Mouse (Mus musculus) intestine, embryonic 15.5 days (tissue): ENCODE measurements at regions not wholly inside any gene's neighbourhood (a gene's known extent, or its start where the extent isn't known, plus 50 kb on each side); places are given as distances from the start of the nearest gene placed in this dataset.

Experiments used
- ATAC-seq: fragments of 200-750 bp; cut with Nextera tagmentation; 2 replicates; pipeline ENCODE4 v1.8.0; 2017; ENCODE audit warnings: moderate TSS enrichment, moderate library complexity
- H3K27ac ChIP-seq: fragments of 300-500 bp; sonication (generic); 2 replicates; pipeline ENCODE4 v1.5.1; 2015; ENCODE audit warnings: mild to moderate bottlenecking, inconsistent platforms
- H3K27me3 ChIP-seq: fragments of 300-500 bp; sonication (generic); replicated peaks from 2 replicates; pipeline ENCODE4 v1.6.1; 2015; ENCODE audit warnings: inconsistent platforms
- H3K36me3 ChIP-seq: fragments of 300-500 bp; sonication (generic); 2 replicates; pipeline ENCODE4 v1.6.1; 2015; ENCODE audit warnings: inconsistent platforms
- H3K4me1 ChIP-seq: fragments of 300-500 bp; sonication (generic); replicated peaks from 2 replicates; pipeline ENCODE4 v1.6.1; 2015; ENCODE audit warnings: inconsistent platforms
- H3K4me2 ChIP-seq: fragments of 300-500 bp; sonication (generic); replicated peaks from 2 replicates; pipeline ENCODE4 v1.6.1; 2015; ENCODE audit warnings: mild to moderate bottlenecking, inconsistent platforms
- H3K4me3 ChIP-seq: fragments of 300-500 bp; sonication (generic); replicated peaks from 2 replicates; pipeline ENCODE4 v1.5.1; 2015; ENCODE audit warnings: inconsistent platforms
- H3K9ac ChIP-seq: fragments of 300-500 bp; sonication (generic); 2 replicates; pipeline ENCODE4 v1.6.1; 2015; ENCODE audit warnings: inconsistent platforms
- H3K9me3 ChIP-seq: fragments of 300-500 bp; sonication (generic); 2 replicates; pipeline ENCODE4 v1.6.1; 2016; ENCODE audit warnings: inconsistent platforms
- WGBS: fragments of 180-500 bp; shearing (Covaris S2); methylation state at CpG from one replicate; pipeline ENCODE4 v1.1.7; 2015; 5-methylcytosine and 5-hydroxymethylcytosine counted together

- H3K27ac ChIP-seq = no peak overlapping the region
- 87% methylated on average over 4 of the region's 4 CpGs for WGBS
- ATAC-seq = no peak
- H3K4me2 ChIP-seq = no peak overlapping the region
- no peaks in the 10 kb centered on the region for H3K36me3 ChIP-seq
- H3K9ac ChIP-seq = no peak overlapping the region
- no peaks in the 10 kb centered on the region for H3K4me1 ChIP-seq
- no peaks in the 10 kb centered on the region for H3K27me3 ChIP-seq
- no peaks in the 10 kb centered on the region for H3K9me3 ChIP-seq
- H3K4me3 ChIP-seq = no peak overlapping the region
Measured at GRCm38 (mm10) chr13:28898900-28899299, 54.6 kb downstream of the Sox4 start.

GRCm38 (mm10) chr13:28892896-28893295 is 60.6 kb downstream of the Sox4 start:
- ATAC-seq = no peak
- no peak overlapping the region for H3K27ac ChIP-seq
- WGBS = 91% methylated on average over 6 of the region's 6 CpGs
- H3K4me2 ChIP-seq = no peak overlapping the region
- no peaks in the 10 kb centered on the region for H3K36me3 ChIP-seq
- H3K27me3 ChIP-seq = no peaks in the 10 kb centered on the region
- H3K4me1 ChIP-seq = no peaks in the 10 kb centered on the region
- H3K9ac ChIP-seq = no peak overlapping the region
- no peaks in the 10 kb centered on the region for H3K9me3 ChIP-seq
- no peak overlapping the region for H3K4me3 ChIP-seq

- no peak overlapping the region for H3K4me2 ChIP-seq
- H3K4me3 ChIP-seq = no peak overlapping the region
Measured at GRCm38 (mm10) chr13:28887098-28887497, 66.4 kb downstream of the Sox4 start.

DNA sequence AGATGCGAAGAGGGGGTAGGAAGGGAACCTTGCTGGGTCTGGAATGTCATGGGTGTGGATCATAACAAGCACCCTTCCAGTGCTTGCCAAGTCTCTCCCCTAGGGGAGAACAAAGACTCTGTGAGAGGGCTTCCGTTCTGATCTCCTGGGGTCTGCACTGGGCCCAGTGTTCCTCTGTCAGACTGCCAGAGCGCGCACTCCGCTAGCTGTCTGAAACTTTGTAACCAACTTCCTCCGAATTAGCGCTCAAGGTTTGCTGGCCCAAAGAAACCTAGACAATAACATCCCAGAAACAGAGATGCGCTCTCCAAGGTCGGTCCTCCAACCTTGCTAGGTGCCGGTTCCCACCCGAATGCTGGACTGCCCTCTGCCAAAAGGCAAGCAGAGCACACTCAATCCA is 66.8 kb downstream of the Sox4 start:
- ATAC-seq = no peak
- Histone ChIP-seq H3K4me2 (0 out of 2 replicates have a peak overlapping the region, but pooled peaks have one; percentile 4), H3K4me1 (no peaks in the 10 kb centered on the region), H3K9me3 (no peaks in the 10 kb centered on the region), H3K27me3 (peaks cover 15% of the 10 kb centered on the region), H3K4me3 (no peak overlapping the region), H3K36me3 (no peaks in the 10 kb centered on the region), H3K27ac (no peak overlapping the region), H3K9ac (no peak overlapping the region)
- 32% methylated on average over 11 of the region's 11 CpGs for WGBS

More at GRCm38 (mm10) chr13:28887098-28887497, 66.4 kb downstream of the Sox4 start:
- H3K9me3 ChIP-seq = no peaks in the 10 kb centered on the region
- peaks cover 15% of the 10 kb centered on the region for H3K27me3 ChIP-seq
- H3K4me1 ChIP-seq = no peaks in the 10 kb centered on the region
- H3K9ac ChIP-seq = no peak overlapping the region
- H3K36me3 ChIP-seq = no peaks in the 10 kb centered on the region
- ATAC-seq = no peak
- WGBS = 24% methylated on average over 13 of the region's 13 CpGs
- H3K27ac ChIP-seq = no peak overlapping the region

DNA sequence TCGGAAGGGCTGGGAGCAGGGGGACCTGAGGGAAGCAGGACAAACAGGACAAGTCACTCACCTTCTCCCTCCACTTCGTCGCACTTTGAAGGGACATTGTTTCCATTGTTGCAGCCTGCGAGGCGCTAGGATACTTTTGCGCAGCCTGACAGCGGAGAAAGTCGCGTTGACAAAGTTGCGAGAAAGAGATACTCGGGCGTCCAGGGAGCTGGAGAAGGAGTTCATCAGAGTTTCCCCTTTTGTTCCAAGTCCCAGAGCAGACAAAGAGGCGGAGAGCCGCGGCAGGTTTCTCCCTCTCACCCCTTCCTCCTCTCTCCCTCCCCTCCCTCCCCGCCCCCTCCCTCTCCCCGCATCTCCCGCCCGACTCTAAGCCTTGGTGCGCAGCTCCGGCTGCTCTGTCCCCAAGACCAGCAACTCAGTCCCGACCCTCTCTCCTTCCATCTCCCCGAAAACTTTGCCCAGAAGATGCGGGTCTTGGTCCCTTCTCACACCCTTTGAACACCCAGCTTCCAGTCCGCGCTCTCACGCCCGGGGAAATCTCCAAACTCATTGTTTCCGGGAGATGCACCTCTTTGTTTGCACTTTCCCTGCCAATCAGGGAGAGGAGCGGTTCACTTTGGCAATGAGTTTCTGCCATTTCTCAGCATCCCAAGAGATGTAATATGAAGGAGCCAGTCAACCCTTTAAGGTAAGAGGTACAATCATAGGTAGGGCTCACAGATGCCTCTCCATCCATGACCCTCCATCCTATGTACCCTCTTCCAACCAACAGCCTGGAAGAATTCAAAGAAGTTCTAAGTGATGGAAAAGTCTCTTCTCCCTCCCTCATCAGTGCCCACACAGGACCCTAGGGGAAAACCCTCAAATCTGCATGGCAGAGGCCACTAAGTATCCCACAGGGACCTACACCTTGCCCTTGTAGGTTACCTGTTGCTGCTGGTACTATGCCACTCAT is 68.2 kb downstream of the Sox4 start:
- 2% methylated on average over 29 of the region's 30 CpGs for WGBS
- H3K27ac ChIP-seq = no peak overlapping the region
- no peaks in the 10 kb centered on the region for H3K36me3 ChIP-seq
- H3K27me3 ChIP-seq = peaks cover 15% of the 10 kb centered on the region
- H3K4me2 ChIP-seq = peak overlapping the region; percentile 70
- ATAC-seq = peak; percentile 65; the same call in 1 of the 2 replicates
- peak overlapping the region; percentile 46 for H3K4me3 ChIP-seq
- H3K4me1 ChIP-seq = no peaks in the 10 kb centered on the region
- peak overlapping the region; percentile 49 for H3K9ac ChIP-seq
- H3K9me3 ChIP-seq = no peaks in the 10 kb centered on the region

GRCm38 (mm10) chr13:28884191-28884820 is 69.2 kb downstream of the Sox4 start:
- H3K36me3 ChIP-seq = no peaks in the 10 kb centered on the region
- WGBS = under 1% methylated on average over 26 of the region's 26 CpGs
- peak overlapping the region; percentile 49 for H3K9ac ChIP-seq
- peak overlapping the region; percentile 70 for H3K4me2 ChIP-seq
- ATAC-seq = peak; percentile 46
- H3K4me3 ChIP-seq = peak overlapping the region; percentile 46
- H3K27me3 ChIP-seq = peaks cover 15% of the 10 kb centered on the region
- no peaks in the 10 kb centered on the region for H3K4me1 ChIP-seq
- H3K9me3 ChIP-seq = no peaks in the 10 kb centered on the region
- H3K27ac ChIP-seq = no peak overlapping the region

DNA sequence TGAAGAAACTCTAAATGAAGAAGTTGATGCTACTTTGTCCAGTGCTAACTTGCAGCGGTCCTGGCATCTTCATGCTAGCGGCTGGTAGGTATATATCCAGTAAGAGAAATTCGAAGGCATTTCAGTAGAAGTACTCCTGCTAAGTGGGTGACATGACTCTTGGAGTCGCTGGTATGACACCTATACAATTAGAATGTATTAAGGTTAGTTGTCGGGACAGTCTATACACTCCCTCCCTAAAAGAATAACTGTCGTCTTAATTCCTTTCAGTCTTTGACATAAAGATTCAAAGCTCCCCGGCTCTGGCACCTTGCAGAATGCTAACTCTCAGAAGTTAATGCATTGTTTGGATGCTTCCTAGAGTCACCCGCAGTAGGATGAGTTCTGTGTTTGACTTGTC is 70.1 kb downstream of the Sox4 start:
- Histone ChIP-seq H3K36me3 (no peaks in the 10 kb centered on the region), H3K27me3 (peaks cover 15% of the 10 kb centered on the region), H3K9ac (no peak overlapping the region), H3K4me3 (peak overlapping the region; percentile 46), H3K27ac (no peak overlapping the region), H3K4me1 (no peaks in the 10 kb centered on the region), H3K9me3 (no peaks in the 10 kb centered on the region), H3K4me2 (peak overlapping the region; percentile 70)
- 40% methylated on average over 8 of the region's 8 CpGs for WGBS
- no peak for ATAC-seq

- H3K4me1 ChIP-seq = no peaks in the 10 kb centered on the region
- no peaks in the 10 kb centered on the region for H3K36me3 ChIP-seq
- WGBS = 54% methylated on average over 6 of the region's 6 CpGs
- H3K9ac ChIP-seq = no peak overlapping the region
- ATAC-seq = no peak
- H3K27ac ChIP-seq = no peak overlapping the region
- H3K4me3 ChIP-seq = no peak overlapping the region
- H3K27me3 ChIP-seq = peaks cover 6% of the 10 kb centered on the region; the same call in 1 of the 2 replicates
- H3K4me2 ChIP-seq = no peak overlapping the region
- no peaks in the 10 kb centered on the region for H3K9me3 ChIP-seq
Measured at GRCm38 (mm10) chr13:28880888-28881287, 72.6 kb downstream of the Sox4 start.

DNA sequence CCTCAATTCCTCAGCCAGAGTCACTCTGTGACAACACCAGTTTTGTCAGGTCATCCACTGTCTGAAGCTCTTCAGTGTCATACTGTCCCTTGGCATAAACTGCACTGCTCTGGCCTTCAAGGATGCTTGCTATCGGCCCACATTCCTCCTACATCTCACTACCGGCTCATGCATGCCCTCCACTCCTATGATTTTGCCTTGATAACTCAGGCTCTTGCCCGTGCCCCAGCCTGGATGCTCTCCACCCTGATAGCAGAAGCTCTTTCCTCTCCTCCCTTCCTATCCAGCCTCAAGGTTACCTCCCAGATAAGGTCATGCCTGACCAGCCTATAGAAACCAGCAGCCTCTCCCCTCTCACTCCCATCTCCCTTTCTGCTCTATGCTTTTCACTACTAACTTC is 74.8 kb downstream of the Sox4 start:
- Histone ChIP-seq H3K4me2 (no peak overlapping the region), H3K9ac (no peak overlapping the region), H3K9me3 (no peaks in the 10 kb centered on the region), H3K27ac (no peak overlapping the region), H3K27me3 (no peaks in the 10 kb centered on the region), H3K4me1 (no peaks in the 10 kb centered on the region), H3K4me3 (no peak overlapping the region), H3K36me3 (no peaks in the 10 kb centered on the region)
- ATAC-seq = no peak
- 64% methylated on average over 3 of the region's 3 CpGs for WGBS

DNA sequence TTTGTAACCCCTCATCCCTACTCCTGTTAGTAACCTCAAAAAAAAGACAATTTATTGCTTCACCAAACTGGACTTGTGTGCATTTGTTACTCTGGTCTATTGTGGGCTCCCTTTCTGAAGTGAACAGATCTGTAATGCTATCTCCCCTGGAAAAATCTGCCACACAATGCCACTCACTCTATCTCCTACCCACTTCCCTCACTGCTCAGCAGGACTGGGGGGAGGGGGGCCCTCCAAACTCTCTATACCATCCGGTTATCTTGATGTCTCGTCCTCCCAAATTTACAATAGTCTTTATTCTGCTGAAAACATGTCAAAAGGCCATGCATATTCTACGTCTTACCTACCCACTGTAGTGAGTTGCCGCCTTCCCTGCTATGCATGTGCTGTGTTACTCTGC is 76.7 kb downstream of the Sox4 start:
- H3K27ac ChIP-seq = no peak overlapping the region
- H3K36me3 ChIP-seq = no peaks in the 10 kb centered on the region
- H3K4me3 ChIP-seq = no peak overlapping the region
- no peaks in the 10 kb centered on the region for H3K9me3 ChIP-seq
- no peaks in the 10 kb centered on the region for H3K27me3 ChIP-seq
- H3K9ac ChIP-seq = no peak overlapping the region
- H3K4me1 ChIP-seq = no peaks in the 10 kb centered on the region
- no peak for ATAC-seq
- WGBS = 76% methylated on average over 4 of the region's 4 CpGs
- no peak overlapping the region for H3K4me2 ChIP-seq

DNA sequence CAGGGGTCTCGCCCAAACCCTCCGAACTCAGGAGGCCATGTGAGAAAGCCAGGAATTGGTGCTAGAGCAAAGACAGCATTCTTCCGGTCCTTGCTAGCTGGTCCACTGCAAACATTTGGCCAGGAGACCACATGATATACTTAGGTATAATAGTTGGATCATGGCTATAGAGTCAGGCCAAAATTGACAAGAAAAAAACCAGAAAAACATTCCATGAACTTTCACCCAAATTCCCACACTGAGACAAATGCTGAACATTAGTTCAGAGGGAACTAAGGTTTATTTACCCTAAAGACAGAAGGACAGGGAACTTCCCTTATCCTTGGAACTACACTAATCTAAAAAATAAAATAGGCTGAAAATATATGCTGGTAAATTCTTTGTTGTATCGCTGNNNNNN is 82.8 kb downstream of the Sox4 start:
- Histone ChIP-seq H3K36me3 (no peaks in the 10 kb centered on the region), H3K4me3 (no peak overlapping the region), H3K9ac (no peak overlapping the region), H3K27me3 (no peaks in the 10 kb centered on the region), H3K4me2 (no peak overlapping the region), H3K27ac (no peak overlapping the region), H3K9me3 (no peaks in the 10 kb centered on the region), H3K4me1 (no peaks in the 10 kb centered on the region)
- 93% methylated on average over 4 of the region's 4 CpGs for WGBS
- no peak for ATAC-seq

DNA sequence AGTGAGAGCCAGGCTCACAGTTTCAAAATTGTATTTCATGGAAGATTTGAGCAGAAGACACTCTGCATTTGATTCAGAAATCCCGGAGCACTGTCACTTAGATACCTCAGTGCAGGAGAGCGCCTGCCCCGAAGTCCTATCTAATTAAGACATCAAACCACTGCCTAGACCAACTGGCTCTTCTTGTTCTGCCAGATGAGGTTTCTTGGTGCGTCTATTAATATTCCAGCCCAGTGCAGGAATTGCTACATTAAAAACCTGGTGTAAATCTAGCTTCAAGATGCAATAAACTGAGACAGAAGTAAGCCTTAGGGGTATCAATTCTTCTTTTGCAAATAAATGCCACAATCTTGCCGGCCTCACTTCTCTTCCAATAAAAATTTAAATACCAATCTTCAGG is 86.3 kb downstream of the Sox4 start:
- Histone ChIP-seq H3K9me3 (no peaks in the 10 kb centered on the region), H3K4me2 (no peak overlapping the region), H3K27ac (no peak overlapping the region), H3K4me1 (no peaks in the 10 kb centered on the region), H3K27me3 (no peaks in the 10 kb centered on the region), H3K36me3 (no peaks in the 10 kb centered on the region), H3K9ac (no peak overlapping the region), H3K4me3 (no peak overlapping the region)
- ATAC-seq = peak; percentile 57; the same call in 1 of the 2 replicates
- WGBS = 63% methylated on average over 5 of the region's 5 CpGs
